Mouse (Mus musculus) adrenal gland, adult (tissue): ENCODE data around the gene Wdr82.

Experiments used
- DNase-seq, 2 experiments: peaks; one replicate each; pipeline ENCODE4 v3.0.0; 2022 to 2023; ENCODE audit warnings: low spot score in 1 of 2; ENCODE audit not compliant: inconsistent age in 2 of 2

Gene Wdr82

DNA sequence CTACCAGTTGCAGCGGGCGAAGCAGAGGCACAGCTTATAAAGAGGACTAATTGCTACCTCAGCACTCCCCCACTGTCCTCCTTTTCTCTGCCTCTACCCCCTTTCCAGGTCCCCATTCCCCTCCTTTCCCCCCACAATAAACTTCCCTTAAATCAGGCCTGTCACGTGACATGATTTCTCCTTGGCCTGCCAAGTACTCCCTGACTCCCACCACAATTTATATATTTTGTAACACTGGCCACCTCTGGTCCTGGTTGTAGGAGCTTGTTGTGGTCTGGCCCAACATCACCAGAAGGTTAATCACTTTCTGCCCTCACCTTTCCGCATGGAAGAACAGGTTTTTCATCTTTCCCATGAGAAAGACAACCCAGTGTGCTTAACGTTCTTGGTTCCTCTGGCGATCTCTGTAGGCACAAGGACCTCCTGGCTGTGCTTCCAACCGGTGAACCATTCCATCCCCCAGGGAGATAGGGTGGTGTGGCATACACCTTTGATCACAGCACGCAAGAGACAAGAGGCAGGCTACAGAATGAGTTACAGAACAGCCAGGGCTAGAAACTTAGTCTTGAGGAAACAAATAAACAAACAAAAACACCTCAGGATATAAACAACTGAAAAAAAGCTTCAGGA is 50.3 kb downstream of the Wdr82 start:
- DNase-seq, result no peak

DNA sequence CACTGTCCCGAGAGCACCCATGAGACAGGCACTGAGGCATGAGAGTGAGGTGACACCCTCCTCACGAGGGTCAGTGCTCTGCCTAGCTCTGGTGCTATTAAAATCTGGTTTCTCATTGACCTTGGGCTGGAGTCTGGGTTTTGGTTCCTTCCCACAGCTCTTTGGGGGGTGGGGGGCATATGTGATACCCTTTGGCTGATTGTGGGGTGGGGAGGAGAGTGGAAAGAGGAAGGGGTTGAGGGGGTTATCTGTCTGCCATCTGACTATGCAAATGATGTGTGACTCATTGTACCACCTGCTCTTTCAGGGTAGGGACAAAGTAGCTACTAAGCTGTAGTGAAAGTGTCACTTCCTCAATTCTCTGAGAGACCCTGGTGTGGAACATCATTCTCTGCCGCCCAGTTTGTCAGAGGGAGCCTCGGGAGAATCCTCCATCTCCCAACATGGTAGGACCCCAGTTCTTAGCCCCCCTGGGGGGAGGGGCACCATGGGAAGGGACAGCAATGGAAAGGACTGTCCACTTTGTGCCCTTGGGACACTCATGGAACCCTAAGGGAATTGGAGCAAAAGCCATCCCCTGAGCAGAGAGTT is 51.6 kb downstream of the Wdr82 start, which contains the start of gene Tlr9:
Gene Tlr9 (plus strand): TSS at position 338 of the 591 bp plus-strand sequence.
- DNase-seq, result peak in 1 of 2 experiments; percentile 44

DNA sequence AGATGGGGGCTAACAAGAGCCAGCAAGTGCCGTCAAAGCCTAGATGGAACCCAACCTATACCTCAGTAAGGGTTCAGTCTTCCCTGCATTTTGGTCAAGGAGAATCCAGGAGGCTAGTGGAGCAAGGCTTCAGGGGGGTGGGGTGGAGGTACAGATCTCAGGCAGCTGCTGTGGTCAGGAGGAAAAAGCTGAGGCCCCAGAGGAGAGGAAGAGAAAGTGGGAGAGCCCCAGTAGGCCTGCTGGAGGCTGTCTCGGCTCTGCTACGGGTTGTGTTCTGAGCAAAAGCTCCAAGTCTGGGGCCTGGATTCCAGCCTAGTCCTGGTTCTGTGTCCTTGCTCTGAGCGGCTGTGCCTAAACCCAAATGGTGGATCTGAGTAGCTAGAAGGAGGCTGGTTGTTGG is 52.3 kb downstream of the Wdr82 start:
- no peak for DNase-seq

DNA sequence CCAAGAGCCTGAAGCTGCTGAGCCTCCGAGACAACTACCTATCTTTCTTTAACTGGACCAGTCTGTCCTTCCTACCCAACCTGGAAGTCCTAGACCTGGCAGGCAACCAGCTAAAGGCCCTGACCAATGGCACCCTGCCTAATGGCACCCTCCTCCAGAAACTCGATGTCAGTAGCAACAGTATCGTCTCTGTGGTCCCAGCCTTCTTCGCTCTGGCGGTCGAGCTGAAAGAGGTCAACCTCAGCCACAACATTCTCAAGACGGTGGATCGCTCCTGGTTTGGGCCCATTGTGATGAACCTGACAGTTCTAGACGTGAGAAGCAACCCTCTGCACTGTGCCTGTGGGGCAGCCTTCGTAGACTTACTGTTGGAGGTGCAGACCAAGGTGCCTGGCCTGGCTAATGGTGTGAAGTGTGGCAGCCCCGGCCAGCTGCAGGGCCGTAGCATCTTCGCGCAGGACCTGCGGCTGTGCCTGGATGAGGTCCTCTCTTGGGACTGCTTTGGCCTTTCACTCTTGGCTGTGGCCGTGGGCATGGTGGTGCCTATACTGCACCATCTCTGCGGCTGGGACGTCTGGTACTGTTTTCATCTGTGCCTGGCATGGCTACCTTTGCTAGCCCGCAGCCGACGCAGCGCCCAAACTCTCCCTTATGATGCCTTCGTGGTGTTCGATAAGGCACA is 54.9 kb downstream of the Wdr82 start:
- no peak for DNase-seq

DNA sequence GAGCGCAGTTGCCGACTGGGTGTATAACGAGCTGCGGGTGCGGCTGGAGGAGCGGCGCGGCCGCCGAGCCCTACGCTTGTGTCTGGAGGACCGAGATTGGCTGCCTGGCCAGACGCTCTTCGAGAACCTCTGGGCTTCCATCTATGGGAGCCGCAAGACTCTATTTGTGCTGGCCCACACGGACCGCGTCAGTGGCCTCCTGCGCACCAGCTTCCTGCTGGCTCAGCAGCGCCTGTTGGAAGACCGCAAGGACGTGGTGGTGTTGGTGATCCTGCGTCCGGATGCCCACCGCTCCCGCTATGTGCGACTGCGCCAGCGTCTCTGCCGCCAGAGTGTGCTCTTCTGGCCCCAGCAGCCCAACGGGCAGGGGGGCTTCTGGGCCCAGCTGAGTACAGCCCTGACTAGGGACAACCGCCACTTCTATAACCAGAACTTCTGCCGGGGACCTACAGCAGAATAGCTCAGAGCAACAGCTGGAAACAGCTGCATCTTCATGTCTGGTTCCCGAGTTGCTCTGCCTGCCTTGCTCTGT is 55.5 kb downstream of the Wdr82 start:
- peak in 1 of 2 experiments; percentile 66 for DNase-seq

DNA sequence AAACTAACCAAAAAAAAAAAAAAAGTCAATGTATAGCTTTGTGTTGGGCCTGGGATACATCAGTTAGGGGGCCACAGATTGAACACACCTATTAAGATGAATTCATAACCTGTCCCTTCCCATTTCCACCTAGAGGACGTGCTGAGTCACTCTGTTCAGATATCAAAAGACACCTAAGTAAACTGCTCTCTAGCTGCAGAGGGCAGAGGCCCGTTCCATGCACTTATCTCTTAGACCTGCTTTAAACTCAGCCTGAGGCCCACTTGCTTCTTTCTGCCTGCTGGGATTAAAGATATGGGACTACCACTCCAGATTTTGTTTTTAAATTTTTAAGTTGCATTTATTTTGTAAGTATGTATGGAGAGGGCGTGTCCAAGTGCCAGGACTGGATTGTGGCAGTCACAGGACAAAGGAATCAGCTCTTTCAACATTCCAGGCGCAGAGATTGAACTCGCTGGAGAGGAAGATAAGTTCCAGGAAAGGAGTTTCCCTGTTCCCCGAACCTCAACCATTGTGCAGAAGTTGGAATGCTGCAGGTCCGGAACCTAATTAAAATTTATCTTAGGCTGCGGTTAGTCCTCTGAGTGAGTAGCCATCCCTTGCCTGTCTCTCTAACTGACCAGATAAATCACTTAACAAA is 57.2 kb downstream of the Wdr82 start:
- no peak for DNase-seq

DNA sequence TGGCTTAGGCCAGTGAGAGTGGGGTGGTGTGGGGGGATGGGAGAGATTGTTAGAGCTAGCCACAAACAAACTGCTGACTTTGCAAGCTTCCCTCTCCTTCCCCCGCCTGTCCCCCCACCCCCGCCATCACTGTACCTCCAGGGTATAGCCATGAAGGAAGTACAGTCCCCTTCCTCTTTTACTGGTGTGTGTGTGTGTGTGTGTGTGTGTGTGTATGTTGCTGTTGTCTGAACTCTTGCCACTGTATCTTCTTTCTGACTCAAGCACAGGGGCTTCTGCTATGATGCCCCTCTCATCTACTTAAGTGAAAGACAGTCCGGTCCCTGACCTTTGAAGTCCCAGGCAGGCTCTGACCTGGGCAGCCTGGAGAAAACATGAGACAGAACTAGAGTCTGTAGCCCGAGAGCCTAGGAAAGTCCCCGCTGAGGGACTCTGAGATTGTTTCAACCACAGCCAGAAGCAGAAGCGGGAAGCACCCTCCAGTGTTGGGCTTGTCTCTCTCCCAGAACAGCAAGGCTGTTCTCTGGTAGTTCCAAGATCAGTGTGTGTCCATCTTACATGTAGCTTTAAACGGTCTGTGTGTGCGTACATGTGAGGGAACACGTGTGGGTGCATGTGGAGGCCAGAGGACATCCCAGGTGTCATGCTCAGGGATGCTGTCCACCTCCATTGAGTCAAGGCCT is 59.5 kb downstream of the Wdr82 start:
- DNase-seq, result peak in 1 of 2 experiments; percentile 79

DNA sequence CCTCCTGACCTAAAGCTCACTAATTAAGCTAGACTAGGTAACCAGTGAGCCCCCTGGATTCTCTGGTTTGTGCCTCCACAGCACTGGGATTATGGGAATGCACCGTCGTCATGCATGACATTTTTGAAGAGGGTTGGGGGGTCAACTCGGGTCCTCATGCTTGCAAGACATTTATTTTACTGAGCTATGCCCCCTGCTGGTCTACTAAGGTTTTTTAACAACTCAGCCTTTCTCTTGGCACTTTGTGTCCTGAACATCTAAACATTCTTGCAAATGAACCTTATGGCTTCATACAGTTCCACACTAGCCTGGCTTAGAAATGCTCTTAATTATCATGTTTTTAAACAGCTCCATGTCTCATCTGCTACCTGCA is 60.0 kb downstream of the Wdr82 start:
- DNase-seq, result no peak

DNA sequence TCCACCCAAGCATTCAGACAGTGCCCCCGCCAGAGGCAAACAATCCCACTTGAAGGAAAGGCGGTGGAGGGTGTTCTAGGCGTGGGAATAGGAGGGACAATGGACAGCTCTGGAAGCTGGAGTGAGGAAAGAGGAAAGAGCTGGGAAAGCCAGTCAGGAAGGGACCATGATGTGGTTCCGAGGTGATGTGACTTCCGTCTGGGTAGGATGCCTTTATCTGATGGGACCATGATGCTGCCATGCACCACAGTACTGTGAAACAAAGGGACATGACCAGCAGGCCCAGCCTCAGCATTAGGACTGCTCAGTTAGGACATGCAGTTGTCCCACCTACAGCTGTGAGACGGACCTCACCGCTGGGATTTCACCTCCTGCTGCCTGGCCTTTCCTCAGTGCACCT is 60.5 kb downstream of the Wdr82 start:
- peak in 1 of 2 experiments; percentile 59 for DNase-seq

DNA sequence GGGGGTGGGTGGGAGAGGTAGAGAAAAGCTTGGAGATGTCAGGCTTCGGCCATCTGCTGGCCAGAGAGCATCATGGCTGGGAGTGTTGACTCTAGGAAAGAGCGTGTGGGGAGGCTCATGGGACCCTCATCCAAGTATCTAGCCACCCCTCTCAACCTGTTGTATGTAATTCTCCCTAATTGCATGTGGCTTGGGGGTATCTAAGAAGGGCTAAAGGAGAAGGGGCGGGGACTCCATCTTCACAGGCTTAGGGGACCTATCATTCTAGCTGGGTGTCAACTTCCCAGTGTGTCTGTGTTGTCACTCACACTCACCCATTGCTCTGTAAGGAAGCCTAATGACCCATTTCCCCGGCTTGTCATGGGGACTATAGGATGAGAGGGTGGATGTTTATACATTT is 61.1 kb downstream of the Wdr82 start:
- DNase-seq, result peak in 1 of 2 experiments; percentile 72

DNA sequence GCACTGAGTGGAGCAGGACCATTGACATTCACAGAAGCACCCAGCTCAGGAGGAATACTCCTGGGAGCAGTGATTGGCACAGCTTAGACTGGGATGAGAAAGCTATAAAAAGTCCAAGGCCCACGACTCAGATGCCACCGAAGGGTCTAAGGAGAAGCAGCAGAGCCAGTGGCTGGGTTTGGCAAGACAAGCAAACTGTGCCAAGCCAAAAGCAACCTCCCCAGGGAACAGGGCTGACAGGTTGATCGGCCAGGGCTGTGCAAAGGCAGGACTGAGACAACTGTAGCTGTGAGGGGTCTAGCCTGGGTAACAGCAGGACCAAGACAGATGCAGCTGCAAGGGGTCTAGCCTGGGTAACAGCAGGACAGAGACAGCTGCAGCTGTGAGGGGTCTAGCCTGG is 62.2 kb downstream of the Wdr82 start:
- peak; percentile 18 to 74 for DNase-seq

DNA sequence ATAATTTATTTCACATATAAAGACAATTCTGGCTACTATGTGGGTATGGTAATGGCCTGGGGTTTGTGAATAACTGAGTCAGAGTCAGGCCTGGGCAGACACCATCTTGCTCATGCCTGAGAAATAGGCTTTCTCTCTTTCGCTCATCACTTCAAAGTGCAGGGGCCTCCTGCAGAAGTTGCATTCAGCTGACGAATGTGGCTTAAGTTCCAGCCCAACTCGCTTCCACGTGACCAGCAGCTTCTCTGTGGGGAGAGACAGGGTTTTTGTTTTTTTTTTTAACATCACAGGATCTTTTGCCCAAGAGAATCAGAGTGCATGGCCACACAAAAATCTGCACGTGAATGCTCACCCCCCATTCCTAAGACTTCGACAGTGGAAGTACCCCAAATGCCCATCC is 63.2 kb downstream of the Wdr82 start:
- DNase-seq, result no peak

DNA sequence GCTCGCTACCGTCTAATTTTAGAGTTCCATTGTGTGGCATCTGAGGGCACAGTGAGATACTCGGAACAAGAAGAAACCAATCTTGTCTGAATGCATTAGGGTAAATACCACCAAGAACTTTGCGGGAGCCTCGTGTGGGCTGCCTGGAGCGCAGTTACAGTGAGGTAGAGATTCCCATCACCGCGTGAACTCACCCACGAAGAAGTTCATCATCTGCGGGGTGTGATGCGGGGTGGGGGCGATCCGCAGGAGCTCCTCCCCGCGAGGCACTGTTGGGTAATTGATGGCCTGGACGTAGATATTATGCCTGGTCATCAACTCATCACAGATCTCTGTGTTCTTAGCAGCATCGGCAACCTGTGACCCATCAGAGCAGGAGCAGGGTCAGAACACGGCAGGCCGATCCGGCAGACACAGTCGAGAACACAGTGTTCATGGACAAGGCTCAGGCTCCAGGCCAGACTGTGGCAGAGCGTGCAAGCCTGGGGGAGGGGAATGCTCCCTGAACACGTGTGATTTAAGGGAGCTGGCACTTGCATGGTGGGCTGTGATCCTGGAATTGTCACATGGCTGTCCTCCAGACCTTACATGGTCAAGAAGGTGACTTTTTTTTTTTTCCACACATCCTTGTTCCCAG is 64.6 kb downstream of the Wdr82 start:
- peak; percentile 80 to 90 for DNase-seq

DNA sequence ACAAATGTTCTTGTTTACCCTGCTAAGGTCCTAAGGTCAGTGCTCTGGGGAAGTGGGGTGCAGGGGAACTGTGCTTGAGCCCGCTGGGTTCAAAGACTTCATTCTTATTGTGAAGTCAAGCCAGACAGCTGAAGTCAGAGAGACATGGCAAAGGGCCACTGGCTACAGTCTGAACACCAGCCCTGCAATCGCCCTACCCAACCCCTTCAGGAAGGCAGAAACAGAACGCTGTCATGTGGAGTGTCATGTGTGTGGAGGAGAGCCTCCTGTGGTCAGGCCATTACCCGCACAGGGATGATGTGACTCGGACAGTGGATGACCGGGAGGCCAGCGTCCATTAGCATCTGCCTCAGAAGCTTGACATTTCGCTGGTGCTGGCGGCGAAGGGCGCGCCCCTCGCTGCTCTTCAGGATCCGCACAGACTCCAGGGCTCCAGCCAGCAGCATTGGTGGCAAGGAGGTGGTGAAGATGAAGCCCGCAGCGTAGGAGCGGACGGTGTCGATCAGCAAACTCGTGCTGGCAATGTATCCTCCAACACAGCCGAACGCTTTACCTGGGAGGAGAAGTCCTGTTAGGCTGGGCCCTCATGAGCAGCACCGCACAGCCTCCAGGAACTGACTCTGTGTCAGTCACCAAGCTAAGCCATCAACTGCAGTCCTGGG is 65.6 kb downstream of the Wdr82 start:
- peak; percentile 54 to 79 for DNase-seq

DNA sequence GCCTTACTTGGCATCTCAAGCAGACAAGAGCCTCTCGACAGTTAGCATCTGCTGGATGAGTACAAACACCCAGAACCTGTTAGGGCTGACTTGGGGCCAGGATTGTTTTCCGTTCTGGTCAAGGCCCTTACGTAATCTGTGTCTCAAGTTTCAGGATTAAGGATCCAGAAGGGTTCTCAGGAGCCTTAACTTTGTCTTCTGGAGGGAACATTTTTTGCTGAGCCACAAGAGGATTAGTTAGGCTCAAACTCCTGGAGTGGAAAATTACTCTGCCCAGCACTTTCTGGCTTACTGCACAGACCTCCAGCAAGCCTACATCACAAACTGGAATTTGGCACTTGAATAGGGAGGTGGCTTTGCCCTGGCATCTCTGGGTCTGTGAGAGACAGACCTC is 66.1 kb downstream of the Wdr82 start:
- peak in 1 of 2 experiments; percentile 76 for DNase-seq

DNA sequence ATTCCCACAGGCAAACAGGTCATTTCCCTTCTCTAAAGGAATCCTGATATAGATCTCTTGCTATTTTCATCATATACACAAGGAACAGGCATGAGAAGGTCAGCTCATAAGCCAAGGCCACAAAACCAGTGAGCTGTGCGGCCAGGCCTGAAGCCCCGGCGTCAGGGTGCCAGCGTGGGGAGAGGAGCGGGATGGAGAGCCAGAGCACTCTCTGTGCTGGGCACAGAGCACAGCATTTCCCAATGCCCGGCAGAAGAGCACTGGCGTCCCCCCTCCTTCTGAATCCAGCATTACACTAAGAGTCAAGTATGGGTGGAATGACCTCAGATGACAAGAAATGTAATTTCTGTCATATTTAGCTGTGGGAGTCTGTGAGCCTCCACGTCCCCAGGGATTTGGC is 66.7 kb downstream of the Wdr82 start:
- peak in 1 of 2 experiments; percentile 68 for DNase-seq

DNA sequence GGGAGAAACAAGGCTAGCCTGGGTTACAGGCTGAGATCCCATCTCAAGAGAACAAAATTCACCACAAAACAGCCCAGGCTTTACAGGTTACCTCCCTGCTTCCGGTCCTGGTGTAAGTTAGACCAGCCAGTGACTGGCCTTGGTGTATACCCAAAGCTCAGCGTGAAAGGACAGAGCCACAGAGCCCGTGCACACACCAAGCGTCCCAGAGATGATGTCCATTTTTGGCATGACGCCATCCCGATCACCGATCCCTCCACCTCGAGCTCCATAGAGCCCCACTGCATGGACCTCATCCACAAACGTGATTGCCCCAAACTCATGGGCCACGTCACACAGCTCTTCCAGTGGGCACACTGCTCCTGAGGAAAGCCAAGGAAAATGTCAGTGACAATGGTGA is 67.2 kb downstream of the Wdr82 start:
- peak in 1 of 2 experiments; percentile 71 for DNase-seq
